Mouse (Mus musculus): ENCODE results near the gene Cnn1.

GRCm38 (mm10) chr9:22085022-22085834, 13.8 kb upstream of the Cnn1 start, which contains the start of gene Ecsit:
- TF ChIP-seq CTCF (IDR thresholded peaks at IDR 0.05; ENCODE audit: low read depth) (0 out of 2 replicates have a peak, but pooled peaks have one; percentile 1), EP300 (optimal IDR thresholded peaks at IDR 0.05) (no peak)
